Mouse (Mus musculus) cerebellum, adult 18-20 months (tissue): ENCODE data around the gene Krtap2-4.

Source experiments
- DNase-seq, 2 experiments: peaks; one replicate each; pipeline ENCODE4 v3.0.0; 2021

The Krtap2-4 gene

DNA sequence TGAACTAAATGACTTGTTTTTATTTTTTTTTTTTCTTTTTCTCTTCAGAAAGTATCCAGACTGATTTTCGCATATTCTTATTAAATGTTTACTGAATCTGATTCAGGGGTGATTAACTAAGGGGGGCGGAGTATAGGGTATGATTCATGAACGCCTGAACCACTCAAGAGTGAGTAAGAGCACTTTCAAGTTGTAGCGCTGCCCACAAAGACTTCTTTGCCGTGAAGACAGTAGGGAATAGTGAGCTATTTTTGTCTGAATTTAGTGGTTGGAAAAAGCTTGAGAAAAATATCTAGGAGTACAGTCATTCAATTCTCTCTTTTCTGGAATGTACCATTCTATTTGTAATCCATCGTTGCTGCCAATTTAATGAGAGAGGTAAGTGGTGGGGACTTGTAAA is 33.1 kb downstream of the Krtap2-4 start:
- no peak for DNase-seq

DNA sequence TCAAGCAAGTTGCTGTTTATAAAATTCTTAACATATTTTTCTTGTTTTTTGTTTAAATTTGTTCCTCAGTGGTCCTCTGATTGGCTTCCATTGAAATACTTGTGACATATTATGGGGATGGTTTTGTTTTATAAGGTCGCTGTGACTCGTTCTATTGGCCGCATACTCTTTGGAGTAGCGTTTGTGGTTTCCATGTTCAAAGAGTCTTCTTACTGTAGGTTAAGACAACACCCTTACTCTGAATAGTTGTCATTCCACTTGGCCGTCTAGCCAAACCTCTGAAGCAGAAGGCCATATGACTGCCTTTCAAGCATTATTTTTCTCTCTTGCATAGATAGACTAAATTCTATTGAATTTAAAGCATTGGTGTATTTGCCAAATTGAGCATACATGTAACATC is 33.6 kb downstream of the Krtap2-4 start:
- no peak for DNase-seq

DNA sequence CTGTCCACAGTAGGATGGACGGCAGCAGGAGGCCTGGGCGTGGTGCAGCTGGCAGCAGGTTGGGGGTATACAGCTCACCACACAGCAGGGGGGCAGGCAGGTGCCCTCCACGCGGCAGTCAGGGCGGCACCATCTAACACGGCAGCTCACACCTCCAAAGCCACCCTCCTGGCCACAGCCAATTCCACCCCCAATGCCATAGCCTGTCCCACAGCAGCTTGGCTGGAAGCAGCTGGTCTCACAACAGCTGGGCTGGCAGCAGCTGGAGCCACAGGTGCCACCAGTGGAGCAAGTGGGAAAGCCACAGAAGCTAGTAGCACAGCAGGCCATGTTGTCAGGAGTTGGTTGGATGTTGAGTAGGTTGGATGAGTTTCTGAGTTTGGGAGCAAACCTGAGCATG is 34.0 kb downstream of the Krtap2-4 start, which contains the start of gene Krtap1-5:
Gene Krtap1-5, minus strand, starts transcription at position 381 of the 400 bp plus-strand sequence.
- DNase-seq: no peak

DNA sequence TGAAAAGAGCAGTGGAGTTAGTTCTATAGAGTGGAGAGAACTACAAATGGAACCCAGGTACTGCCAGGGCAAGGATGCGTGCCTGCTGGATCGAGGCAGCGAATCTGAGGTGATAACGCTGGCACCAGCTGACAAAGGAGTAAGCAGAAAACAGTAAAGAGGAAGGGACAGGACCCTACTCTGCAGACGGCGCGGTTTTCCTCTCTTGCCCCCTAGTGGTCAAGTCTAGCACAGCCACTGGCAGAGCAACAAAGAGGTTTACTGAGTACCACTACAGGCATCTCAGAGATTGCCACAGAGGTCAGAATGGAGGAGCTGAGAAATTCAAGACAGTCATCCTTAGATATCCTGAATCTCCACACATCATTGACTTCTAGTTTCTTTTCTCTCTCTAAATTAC is 40.5 kb downstream of the Krtap2-4 start:
- peak; percentile 54 to 55 for DNase-seq

DNA sequence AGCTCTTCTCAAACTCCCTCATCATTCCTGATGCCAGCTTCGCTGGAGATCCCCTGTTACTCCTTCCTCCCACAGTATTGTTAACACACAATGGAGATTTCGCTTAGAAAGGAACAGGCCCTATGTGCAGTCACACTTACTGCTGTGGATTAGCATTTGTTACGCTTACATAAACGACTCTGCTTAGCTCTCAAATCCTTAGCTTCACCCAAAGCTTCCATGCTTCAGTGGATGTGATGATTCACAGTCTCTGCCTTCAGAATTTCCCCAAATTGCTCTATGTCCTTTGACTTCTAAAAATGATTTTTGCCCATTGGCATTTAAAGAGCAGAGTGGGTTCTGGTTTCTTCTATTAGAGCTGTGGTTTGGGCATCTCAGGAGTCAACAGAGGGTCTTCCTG is 41.5 kb downstream of the Krtap2-4 start:
- DNase-seq: no peak

DNA sequence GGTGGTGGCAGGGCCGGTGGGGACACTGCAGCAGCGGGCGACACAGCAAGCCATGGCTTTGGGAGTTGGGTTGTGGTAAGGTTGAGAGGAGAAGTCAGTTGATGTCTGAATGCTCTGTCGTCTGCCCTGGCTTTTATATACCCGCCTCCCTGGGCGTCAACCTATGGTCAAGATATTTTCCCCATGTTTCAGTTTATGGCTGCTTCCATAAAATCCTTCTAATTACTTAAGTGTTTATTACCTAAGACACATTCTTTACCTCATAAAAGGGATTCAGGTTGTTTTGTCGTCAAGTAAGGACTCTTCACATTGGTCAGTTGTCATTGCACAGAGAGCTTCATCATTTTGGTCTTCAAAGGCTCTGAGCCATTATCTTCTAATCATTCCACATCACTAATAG is 48.1 kb downstream of the Krtap2-4 start, which contains the start of gene Krtap3-1:
Gene Krtap3-1, minus strand, starts transcription at position 101 of the 400 bp plus-strand sequence.
- DNase-seq: no peak
